ENCODE assay signal across 9 mouse cellular contexts in genomic region chr11:49248974-49249700, GRCm38 (mm10). TPM values are rescaled to one million over a fixed set of nuclear protein-coding genes. Genes with fewer than 3 reads are reported as not detected.
DNase-seq lines count a peak whose midpoint lies in the region; ATAC-seq and TF ChIP-seq lines count a peak whose summit lies in the region.
"Had no signal": no experiment of that assay in that cellular context is flagged by ENCODE, and none has a peak within 500 bp of the region (broad histone marks: within the 10 kb centered on the region; RNA-seq: fewer than 3 reads in every experiment).

No protein-coding gene starts in this region.

- H3K27ac ChIP-seq in layer of hippocampus, adult 2 months, result peak overlapping the region; percentile 58
- peak overlapping the region; percentile 92 for H3K27ac ChIP-seq in embryonic facial prominence, embryonic 14.5 days (replicated peaks; ENCODE audit: low read depth, low read length)
- H3K27ac ChIP-seq in liver, embryonic 15.5 days (replicated peaks), result peak overlapping the region; percentile 92

- H3K9ac ChIP-seq in embryonic facial prominence, embryonic 14.5 days (ENCODE audit: low read depth, low read length), result no peak overlapping the region
- peak overlapping the region; percentile 19; the same call in 1 of the 2 replicates for H3K9ac ChIP-seq in liver, embryonic 15.5 days

- WGBS in embryonic facial prominence, embryonic 14.5 days, result 71% methylated on average over 6 of the region's 6 CpGs
- WGBS in liver, embryonic 15.5 days (ENCODE audit: insufficient replicate concordance), result 43% methylated on average over 6 of the region's 6 CpGs

- no peak for TF ChIP-seq CTCF in layer of hippocampus, adult 2 months (conservative IDR thresholded peaks at IDR 0.05)

- no peak for DNase-seq in layer of hippocampus, adult 2 months (ENCODE audit: low spot score in 2 of 2)
- no peak for DNase-seq in layer of hippocampus, adult 11-12 months (ENCODE audit: low spot score)
- no peak for DNase-seq in embryonic facial prominence, embryonic 14.5 days (ENCODE audit: low spot score)
- no peak for DNase-seq in spleen, adult 12 weeks (ENCODE audit: low spot score)
- no peak for DNase-seq in urinary bladder, postnatal 10 days (ENCODE audit: low spot score)
- DNase-seq: cerebellum, adult 8-10 months had no signal

- peaks cover 38% of the 10 kb centered on the region for H3K36me3 ChIP-seq in erythroblast, embryonic 14.5 days (ENCODE audit: control insufficient read depth)
- peaks cover 22% of the 10 kb centered on the region for H3K36me3 ChIP-seq in embryonic facial prominence, embryonic 14.5 days (ENCODE audit: control insufficient read depth, insufficient read depth, low read length)
- H3K36me3 ChIP-seq in liver, embryonic 15.5 days (replicated peaks), result peaks cover 22% of the 10 kb centered on the region

- no peaks in the 10 kb centered on the region for H3K27me3 ChIP-seq in erythroblast, embryonic 14.5 days (ENCODE audit: control insufficient read depth)
- H3K27me3 ChIP-seq in embryonic facial prominence, embryonic 14.5 days (replicated peaks; ENCODE audit: control insufficient read depth, insufficient read depth, low read length), result no peaks in the 10 kb centered on the region
- no peaks in the 10 kb centered on the region for H3K27me3 ChIP-seq in liver, embryonic 15.5 days

- peak overlapping the region; percentile 80 for H3K4me3 ChIP-seq in erythroblast, embryonic 14.5 days (replicated peaks)
- H3K4me3 ChIP-seq in layer of hippocampus, adult 2 months, result no peak overlapping the region
- H3K4me3 ChIP-seq in embryonic facial prominence, embryonic 14.5 days (ENCODE audit: low read depth, low read length), result no peak overlapping the region
- H3K4me3 ChIP-seq in liver, embryonic 15.5 days (replicated peaks), result peak overlapping the region; percentile 75

- H3K4me1 ChIP-seq in erythroblast, embryonic 14.5 days (ENCODE audit: control insufficient read depth), result peaks cover 99% of the 10 kb centered on the region
- H3K4me1 ChIP-seq in embryonic facial prominence, embryonic 14.5 days (ENCODE audit: control insufficient read depth, insufficient read depth, low read length), result peaks cover 49% of the 10 kb centered on the region
- peaks cover 98% of the 10 kb centered on the region for H3K4me1 ChIP-seq in liver, embryonic 15.5 days (replicated peaks)

- ATAC-seq in erythroblast, adult 5-6 weeks (replicated peaks; ENCODE audit: low FRiP score, poor library complexity, severe bottlenecking), result no peak
- no peak for ATAC-seq in embryonic facial prominence, embryonic 14.5 days (ENCODE audit: low read depth)
- ATAC-seq in liver, embryonic 15.5 days (ENCODE audit: insufficient read depth), result no peak

- H3K4me2 ChIP-seq in embryonic facial prominence, embryonic 14.5 days (ENCODE audit: low read depth, low read length), result peak overlapping the region; percentile 74; the same call in 1 of the 2 replicates
- peak overlapping the region; percentile 82 for H3K4me2 ChIP-seq in liver, embryonic 15.5 days

- no peaks in the 10 kb centered on the region for H3K9me3 ChIP-seq in erythroblast, embryonic 14.5 days (ENCODE audit: control insufficient read depth, low read length)
- no peaks in the 10 kb centered on the region for H3K9me3 ChIP-seq in embryonic facial prominence, embryonic 14.5 days (ENCODE audit: control insufficient read depth, low read length)
- H3K9me3 ChIP-seq in liver, embryonic 15.5 days (replicated peaks), result no peaks in the 10 kb centered on the region

RNA-seq across cellular contexts. Expression of gene Mgat1, which starts 5.1 kb away (rescaled TPM):
- polyA plus RNA-seq in erythroblast, embryonic 14.5 days (2012), result 6.7 and 7.3 TPM in 2 replicates
- 9.0 and 10.2 TPM in 2 replicates for total RNA-seq in erythroblast, adult 5-6 weeks (2015; ENCODE audit: low replicate concordance)
- total RNA-seq in erythroblast, adult 5-6 weeks (2017; ENCODE audit: low replicate concordance), result 11.4 and 17.0 TPM in 2 replicates
- 10 to 100 TPM; 62.1 to 64.3 TPM for total RNA-seq in layer of hippocampus, adult 2 months (2021)
- 66.0 and 67.3 TPM in 2 replicates for polyA plus RNA-seq in embryonic facial prominence, embryonic 14.5 days (2014; fragmentation: Nextera tagmentation; extraction: Ambion mirVana)
- polyA plus RNA-seq in liver, embryonic 15.5 days (2015; fragmentation: Nextera tagmentation; extraction: Ambion mirVana), result 35.1 and 45.6 TPM in 2 replicates

RNA-seq across cellular contexts. Expression of gene Olfr1393, which starts 29.0 kb away (rescaled TPM):
- not detected in 2 replicates for polyA plus RNA-seq in erythroblast, embryonic 14.5 days (2012)
- not detected in 2 replicates for total RNA-seq in erythroblast, adult 5-6 weeks (2015; ENCODE audit: low replicate concordance)
- total RNA-seq in erythroblast, adult 5-6 weeks (2017; ENCODE audit: low replicate concordance), result not detected in 2 replicates
- total RNA-seq in layer of hippocampus, adult 2 months (2021), result not detected
- polyA plus RNA-seq in embryonic facial prominence, embryonic 14.5 days (2014; fragmentation: Nextera tagmentation; extraction: Ambion mirVana), result 0.10 TPM in 1 of 2 replicates, not detected in the other
- polyA plus RNA-seq in liver, embryonic 15.5 days (2015; fragmentation: Nextera tagmentation; extraction: Ambion mirVana), result not detected in 2 replicates

RNA-seq across cellular contexts. Expression of gene Olfr1392, which starts 35.9 kb away (rescaled TPM):
- polyA plus RNA-seq in erythroblast, embryonic 14.5 days (2012), result 0.01 TPM in 1 of 2 replicates, not detected in the other
- total RNA-seq in erythroblast, adult 5-6 weeks (2015; ENCODE audit: low replicate concordance), result not detected in 2 replicates
- not detected in 2 replicates for total RNA-seq in erythroblast, adult 5-6 weeks (2017; ENCODE audit: low replicate concordance)
- total RNA-seq in layer of hippocampus, adult 2 months (2021), result not detected
- polyA plus RNA-seq in embryonic facial prominence, embryonic 14.5 days (2014; fragmentation: Nextera tagmentation; extraction: Ambion mirVana), result 0.07 TPM in 1 of 2 replicates, not detected in the other
- not detected in 2 replicates for polyA plus RNA-seq in liver, embryonic 15.5 days (2015; fragmentation: Nextera tagmentation; extraction: Ambion mirVana)

RNA-seq across cellular contexts. Expression of gene Zfp62, which starts 46.0 kb away (rescaled TPM):
- polyA plus RNA-seq in erythroblast, embryonic 14.5 days (2012), result 0.02 and 0.16 TPM in 2 replicates
- total RNA-seq in erythroblast, adult 5-6 weeks (2015; ENCODE audit: low replicate concordance), result 18.6 and 25.4 TPM in 2 replicates
- total RNA-seq in erythroblast, adult 5-6 weeks (2017; ENCODE audit: low replicate concordance), result 14.8 and 28.9 TPM in 2 replicates
- 10 to 100 TPM; 46.7 to 51.2 TPM for total RNA-seq in layer of hippocampus, adult 2 months (2021)
- polyA plus RNA-seq in embryonic facial prominence, embryonic 14.5 days (2014; fragmentation: Nextera tagmentation; extraction: Ambion mirVana), result 40.4 and 42.0 TPM in 2 replicates
- 10.2 and 10.4 TPM in 2 replicates for polyA plus RNA-seq in liver, embryonic 15.5 days (2015; fragmentation: Nextera tagmentation; extraction: Ambion mirVana)

RNA-seq across cellular contexts. Expression of gene Olfr10, which starts 55.4 kb away (rescaled TPM):
- not detected in 2 replicates for polyA plus RNA-seq in erythroblast, embryonic 14.5 days (2012)
- total RNA-seq in erythroblast, adult 5-6 weeks (2015; ENCODE audit: low replicate concordance), result not detected in 2 replicates
- total RNA-seq in erythroblast, adult 5-6 weeks (2017; ENCODE audit: low replicate concordance), result not detected in 2 replicates
- not detected for total RNA-seq in layer of hippocampus, adult 2 months (2021)
- polyA plus RNA-seq in embryonic facial prominence, embryonic 14.5 days (2014; fragmentation: Nextera tagmentation; extraction: Ambion mirVana), result not detected in 2 replicates
- polyA plus RNA-seq in liver, embryonic 15.5 days (2015; fragmentation: Nextera tagmentation; extraction: Ambion mirVana), result not detected in 2 replicates

Comparison
In these comparisons a context has a peak if more than half of its experiments do, and no peak if none do; other contexts are left out.
1. H3K4me3 ChIP-seq: peak in erythroblast, embryonic 14.5 days (single experiment) and liver, embryonic 15.5 days (single experiment); none in layer of hippocampus, adult 2 months (single experiment) and embryonic facial prominence, embryonic 14.5 days (single experiment).
2. Peak in every context shown above with its lines, with median percentiles within 50 percentile points of each other: H3K27ac ChIP-seq.